ENCODE assay signal across 9 mouse cellular contexts in genomic region chr16:30653806-30654205, GRCm38 (mm10). TPM values are rescaled to one million over a fixed set of nuclear protein-coding genes. Genes with fewer than 3 reads are reported as not detected.
DNase-seq lines count a peak whose midpoint lies in the region; ATAC-seq lines count a peak whose summit lies in the region.
"Had no signal": no experiment of that assay in that cellular context is flagged by ENCODE, and none has a peak within 500 bp of the region (broad histone marks: within the 10 kb centered on the region; RNA-seq: fewer than 3 reads in every experiment).

No protein-coding gene starts in this region.

- no peaks in the 10 kb centered on the region for H3K27me3 ChIP-seq in heart, embryonic 12.5 days (replicated peaks)
- no peaks in the 10 kb centered on the region for H3K27me3 ChIP-seq in midbrain, embryonic 11.5 days (ENCODE audit: control insufficient read depth, insufficient read depth, low read length)

- H3K4me1 ChIP-seq in heart, embryonic 12.5 days (replicated peaks) = 0 out of 2 replicates have a peak, but pooled peaks cover 3% of the 10 kb centered on the region
- 0 out of 2 replicates have a peak, but pooled peaks cover 2% of the 10 kb centered on the region for H3K4me1 ChIP-seq in midbrain, embryonic 11.5 days (ENCODE audit: control insufficient read depth, insufficient read depth, low read length)

- H3K9me3 ChIP-seq in heart, embryonic 12.5 days (replicated peaks) = no peaks in the 10 kb centered on the region
- H3K9me3 ChIP-seq in midbrain, embryonic 11.5 days (ENCODE audit: control insufficient read depth, low read length) = peaks cover 3% of the 10 kb centered on the region; the same call in 1 of the 2 replicates

- 87% methylated on average over 5 of the region's 5 CpGs for WGBS in heart, embryonic 12.5 days
- 90% methylated on average over 5 of the region's 5 CpGs for WGBS in midbrain, embryonic 11.5 days

- no peak overlapping the region for H3K4me2 ChIP-seq in heart, embryonic 12.5 days
- H3K4me2 ChIP-seq in midbrain, embryonic 11.5 days = no peak overlapping the region

- peak; percentile 98 for DNase-seq in heart, adult 11 months
- peak; percentile 26 for DNase-seq in urinary bladder, postnatal 14 days (ENCODE audit: low spot score)
- DNase-seq in urinary bladder, adult 18-20 months (ENCODE audit: low spot score in 2 of 2) = no peak
- DNase-seq in heart, adult 9 months (ENCODE audit: low spot score in 2 of 2) = peak; percentile 80 to 81
- peak; percentile 27 to 47 for DNase-seq in lung, postnatal 4 days
- DNase-seq in midbrain, embryonic 11.5 days (ENCODE audit: low spot score, missing footprints) = no peak

- H3K27ac ChIP-seq in heart, embryonic 12.5 days (ENCODE audit: poor library complexity, severe bottlenecking) = no peak overlapping the region
- no peak overlapping the region for H3K27ac ChIP-seq in midbrain, embryonic 11.5 days (ENCODE audit: low read depth, low read length)
- H3K27ac ChIP-seq: kidney, postnatal 0 days had no signal

- H3K4me3 ChIP-seq in heart, embryonic 12.5 days = no peak overlapping the region
- no peak overlapping the region for H3K4me3 ChIP-seq in midbrain, embryonic 11.5 days (ENCODE audit: low read depth, low read length)

- no peak overlapping the region for H3K9ac ChIP-seq in heart, embryonic 12.5 days
- no peak overlapping the region for H3K9ac ChIP-seq in midbrain, embryonic 11.5 days (ENCODE audit: low read length)

- no peak for ATAC-seq in heart, embryonic 12.5 days (ENCODE audit: insufficient number of reproducible peaks, low FRiP score)
- no peak for ATAC-seq in megakaryocyte-erythroid progenitor cell, adult 5-6 weeks (replicated peaks; ENCODE audit: low FRiP score, low TSS enrichment, poor library complexity, severe bottlenecking)
- no peak for ATAC-seq in midbrain, embryonic 11.5 days (ENCODE audit: low FRiP score)

- H3K36me3 ChIP-seq in heart, embryonic 12.5 days = no peaks in the 10 kb centered on the region
- no peaks in the 10 kb centered on the region for H3K36me3 ChIP-seq in midbrain, embryonic 11.5 days (ENCODE audit: control insufficient read depth, insufficient read depth, low read length)

RNA-seq across cellular contexts. Expression of gene Fam43a, which starts 54.3 kb away (rescaled TPM):
- polyA plus RNA-seq in heart, embryonic 12.5 days (2016; fragmentation: Nextera tagmentation; extraction: Ambion mirVana) = 14.5 and 15.4 TPM in 2 replicates
- total RNA-seq in megakaryocyte-erythroid progenitor cell, adult 5-6 weeks (2014; fragmentation: Nextera tagmentation) = 0.82 and 2.4 TPM in 2 replicates
- 0.75 and 2.4 TPM in 2 replicates for total RNA-seq in megakaryocyte-erythroid progenitor cell, adult 5-6 weeks (2017)
- polyA plus RNA-seq in midbrain, embryonic 11.5 days (2014; fragmentation: Nextera tagmentation; extraction: Ambion mirVana) = 5.4 and 6.1 TPM in 2 replicates

Comparison
In these comparisons a context has a peak if more than half of its experiments do, and no peak if none do; other contexts are left out.
1. DNase-seq: peak in heart, adult 11 months (single experiment), urinary bladder, postnatal 14 days (single experiment), heart, adult 9 months (2 of 2) and lung, postnatal 4 days (2 of 2); none in urinary bladder, adult 18-20 months (0 of 2) and midbrain, embryonic 11.5 days (single experiment).